Mouse (Mus musculus): ENCODE measurements at regions not wholly inside any gene's neighbourhood (a gene's known extent, or its start where the extent isn't known, plus 50 kb on each side); places are given as distances from the start of the nearest gene placed in this dataset.

GRCm38 (mm10) chr8:80149458-80150083 lies 91.8 kb upstream of the Hhip start:
- Histone ChIP-seq H3K36me3 (ENCODE audit: control insufficient read depth, insufficient read depth) (no peaks in the 10 kb centered on the region), H3K27me3 (replicated peaks; ENCODE audit: control insufficient read depth, insufficient read depth, low read length) (no peaks in the 10 kb centered on the region), H3K27ac (ENCODE audit: low read length) (no peak overlapping the region), H3K9me3 (ENCODE audit: control insufficient read depth, low read length) (no peaks in the 10 kb centered on the region), H3K4me1 (replicated peaks; ENCODE audit: control insufficient read depth, insufficient read depth, low read length) (no peaks in the 10 kb centered on the region), H3K4me3 (replicated peaks; ENCODE audit: low read length) (no peak overlapping the region), H3K9ac (replicated peaks; ENCODE audit: low read depth, low read length) (no peak overlapping the region), H3K4me2 (ENCODE audit: low read length) (no peak overlapping the region)
- ATAC-seq, result no peak
- 47% methylated on average over 9 of the region's 9 CpGs for WGBS

DNA sequence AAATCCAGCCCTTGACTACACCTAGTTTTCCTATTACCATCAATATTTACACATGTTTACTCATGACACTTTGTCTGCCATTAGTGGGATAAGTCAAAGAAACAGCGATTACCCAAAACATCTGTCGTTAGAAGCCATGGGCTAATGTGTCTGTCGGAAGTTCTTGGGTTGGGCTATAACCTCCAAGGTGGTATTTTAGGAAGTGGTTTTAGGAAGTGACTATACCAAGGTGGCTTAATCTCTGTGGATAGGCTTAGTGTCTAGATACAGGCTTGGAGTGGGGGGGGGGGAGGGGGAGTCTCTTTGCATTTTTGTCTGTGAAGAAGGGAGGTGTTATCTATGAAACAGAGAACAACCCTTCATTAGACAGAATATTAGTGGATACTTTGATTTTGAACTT lies 90.1 kb upstream of the Hhip start:
- Histone ChIP-seq H3K27me3 (replicated peaks; ENCODE audit: control insufficient read depth, insufficient read depth, low read length) (no peaks in the 10 kb centered on the region), H3K9me3 (ENCODE audit: control insufficient read depth, low read length) (no peaks in the 10 kb centered on the region), H3K36me3 (ENCODE audit: control insufficient read depth, insufficient read depth) (no peaks in the 10 kb centered on the region), H3K27ac (ENCODE audit: low read length) (no peak overlapping the region), H3K4me1 (replicated peaks; ENCODE audit: control insufficient read depth, insufficient read depth, low read length) (no peaks in the 10 kb centered on the region), H3K4me3 (replicated peaks; ENCODE audit: low read length) (no peak overlapping the region), H3K9ac (replicated peaks; ENCODE audit: low read depth, low read length) (no peak overlapping the region), H3K4me2 (ENCODE audit: low read length) (no peak overlapping the region)
- no peak for ATAC-seq
- 95% methylated on average over 3 of the region's 3 CpGs for WGBS

GRCm38 (mm10) chr8:80138481-80138880 lies 80.7 kb upstream of the Hhip start:
- no peaks in the 10 kb centered on the region for H3K9me3 ChIP-seq (ENCODE audit: control insufficient read depth, low read length)
- no peaks in the 10 kb centered on the region for H3K4me1 ChIP-seq (replicated peaks; ENCODE audit: control insufficient read depth, insufficient read depth, low read length)
- WGBS, result 58% methylated on average over 6 of the region's 6 CpGs
- no peak overlapping the region for H3K4me3 ChIP-seq (replicated peaks; ENCODE audit: low read length)
- H3K27me3 ChIP-seq (replicated peaks; ENCODE audit: control insufficient read depth, insufficient read depth, low read length), result no peaks in the 10 kb centered on the region
- H3K36me3 ChIP-seq (ENCODE audit: control insufficient read depth, insufficient read depth), result no peaks in the 10 kb centered on the region
- no peak overlapping the region for H3K9ac ChIP-seq (replicated peaks; ENCODE audit: low read depth, low read length)
- H3K4me2 ChIP-seq (ENCODE audit: low read length), result no peak overlapping the region
- ATAC-seq, result no peak
- H3K27ac ChIP-seq (ENCODE audit: low read length), result no peak overlapping the region

GRCm38 (mm10) chr8:80120378-80120965 lies 62.7 kb upstream of the Hhip start:
- Histone ChIP-seq H3K36me3 (ENCODE audit: control insufficient read depth, insufficient read depth) (no peaks in the 10 kb centered on the region), H3K4me2 (ENCODE audit: low read length) (no peak overlapping the region), H3K9ac (replicated peaks; ENCODE audit: low read depth, low read length) (no peak overlapping the region), H3K4me3 (replicated peaks; ENCODE audit: low read length) (no peak overlapping the region), H3K4me1 (replicated peaks; ENCODE audit: control insufficient read depth, insufficient read depth, low read length) (no peaks in the 10 kb centered on the region), H3K9me3 (ENCODE audit: control insufficient read depth, low read length) (no peaks in the 10 kb centered on the region), H3K27ac (ENCODE audit: low read length) (no peak overlapping the region), H3K27me3 (replicated peaks; ENCODE audit: control insufficient read depth, insufficient read depth, low read length) (no peaks in the 10 kb centered on the region)
- WGBS, result 88% methylated on average over 3 of the region's 3 CpGs
- no peak for ATAC-seq

- Histone ChIP-seq H3K9me3 (ENCODE audit: control insufficient read depth, low read length) (no peaks in the 10 kb centered on the region), H3K36me3 (ENCODE audit: control insufficient read depth, insufficient read depth) (no peaks in the 10 kb centered on the region), H3K27ac (ENCODE audit: low read length) (no peak overlapping the region), H3K27me3 (replicated peaks; ENCODE audit: control insufficient read depth, insufficient read depth, low read length) (no peaks in the 10 kb centered on the region), H3K4me3 (replicated peaks; ENCODE audit: low read length) (no peak overlapping the region), H3K9ac (replicated peaks; ENCODE audit: low read depth, low read length) (no peak overlapping the region), H3K4me2 (ENCODE audit: low read length) (no peak overlapping the region), H3K4me1 (replicated peaks; ENCODE audit: control insufficient read depth, insufficient read depth, low read length) (no peaks in the 10 kb centered on the region)
- ATAC-seq, result no peak
- WGBS, result 51% methylated on average over 4 of the region's 4 CpGs
Measured at GRCm38 (mm10) chr8:80117328-80117727, 59.5 kb upstream of the Hhip start.

Measured in forebrain, embryonic 16.5 days (tissue).